Mouse (Mus musculus): ENCODE data around the gene 9930111J21Rik2. TPM values are rescaled to one million over a fixed set of nuclear protein-coding genes. Genes with fewer than 3 reads are reported as not detected.
"Not testable (repeated sequence)": the region's sequence is repeated elsewhere in the genome, so short reads cannot be mapped to it uniquely, and the experiment has no call there.

Gene 9930111J21Rik2
- total RNA-seq, 2 experiments from 2014 or later: 6.0 to 8.0 TPM

DNA sequence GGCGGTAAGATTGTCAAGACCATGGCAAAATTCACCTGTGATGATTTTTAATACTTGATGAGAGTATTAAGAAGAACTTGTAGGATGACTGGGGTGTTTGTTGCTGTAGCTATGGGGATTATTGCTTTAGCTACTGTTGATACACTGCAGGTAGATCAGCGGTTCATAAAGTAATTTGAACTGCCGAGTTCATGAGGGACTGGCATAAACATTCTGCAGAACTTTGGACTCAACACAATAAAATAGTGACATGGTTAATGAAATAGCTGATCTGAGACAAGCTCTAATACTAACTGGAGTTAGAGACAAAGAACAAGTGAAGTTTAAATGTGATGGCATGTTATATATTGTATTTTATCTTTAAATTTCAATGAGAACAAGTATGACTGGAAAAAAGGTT is 27.7 kb upstream of the 9930111J21Rik2 start:
- intact Hi-C loops (cut with DNase I): loop anchor here (1.0 to 5.0 kb wide), 2 partner anchors 81 to 156 kb away; no protein-coding TSS in a partner anchor

DNA sequence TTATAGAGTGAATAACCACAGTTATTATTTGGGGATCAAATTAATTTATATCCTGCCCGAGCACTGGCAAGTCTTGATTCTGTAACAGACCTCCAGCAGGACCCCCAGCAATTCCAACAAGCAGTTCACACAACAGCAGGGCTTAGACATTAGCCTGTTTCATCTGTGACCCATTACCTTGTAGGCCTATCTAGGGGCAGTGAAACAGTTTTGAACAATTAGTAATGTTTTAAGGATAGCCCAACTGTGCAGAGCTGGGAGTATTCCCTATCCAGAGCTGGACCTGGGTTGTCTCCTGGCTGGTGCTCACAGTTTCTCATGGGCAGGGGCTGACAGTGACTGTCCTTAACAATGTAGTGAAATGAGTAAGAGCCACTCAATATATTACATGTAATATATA is 26.0 kb upstream of the 9930111J21Rik2 start:
- no peak for DNase-seq
- intact Hi-C loops (cut with DNase I): loop anchor here (5.0 kb wide), 1 partner anchor 80 kb away; no protein-coding TSS in a partner anchor

More for the DNA sequence above, 27.7 kb upstream of the 9930111J21Rik2 start:
- DNase-seq: no peak

DNA sequence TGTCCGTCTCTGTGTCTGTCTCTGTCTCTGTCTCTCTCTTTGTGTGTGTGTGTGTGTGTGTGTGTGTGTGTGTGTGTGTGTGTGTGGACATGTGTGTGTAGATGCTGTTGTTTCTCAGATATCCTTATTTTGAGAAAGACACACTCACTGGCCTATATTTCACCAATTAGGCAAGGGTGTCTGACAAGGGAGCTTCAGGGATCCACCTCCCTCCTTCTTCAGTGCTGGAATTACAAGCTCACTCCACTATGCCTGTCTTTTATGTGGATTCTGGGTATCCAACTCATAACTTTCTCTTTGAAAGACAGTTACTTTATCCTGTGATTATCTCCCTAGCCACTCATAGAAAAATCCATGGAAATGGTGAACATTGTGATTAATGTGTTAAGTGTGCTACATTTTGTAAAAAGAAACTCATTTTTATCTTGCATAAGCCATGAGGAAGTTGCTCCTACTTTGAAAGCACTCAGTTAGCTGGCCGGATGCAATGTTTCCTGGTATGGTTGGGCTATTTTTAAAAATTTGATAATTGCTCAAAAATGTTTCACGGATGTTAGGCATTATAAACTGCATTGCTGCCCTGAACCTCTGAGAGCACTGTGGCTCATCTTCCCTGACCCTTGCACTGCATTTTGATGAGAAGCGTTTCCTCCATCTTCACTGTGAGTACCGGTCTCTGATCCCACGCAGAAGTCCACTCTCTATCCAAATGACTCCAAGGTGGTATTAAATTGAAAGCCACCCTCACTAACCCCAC is 25.1 kb upstream of the 9930111J21Rik2 start, which contains the start of gene Ifi47:
TSS of gene Ifi47 (plus strand) at position 587 of the 757 bp plus-strand sequence.
- intact Hi-C loops (cut with DNase I): loop anchor here (5.0 kb wide), 1 partner anchor 79 kb away; no protein-coding TSS in a partner anchor
- DNase-seq: not testable (repeated sequence)

DNA sequence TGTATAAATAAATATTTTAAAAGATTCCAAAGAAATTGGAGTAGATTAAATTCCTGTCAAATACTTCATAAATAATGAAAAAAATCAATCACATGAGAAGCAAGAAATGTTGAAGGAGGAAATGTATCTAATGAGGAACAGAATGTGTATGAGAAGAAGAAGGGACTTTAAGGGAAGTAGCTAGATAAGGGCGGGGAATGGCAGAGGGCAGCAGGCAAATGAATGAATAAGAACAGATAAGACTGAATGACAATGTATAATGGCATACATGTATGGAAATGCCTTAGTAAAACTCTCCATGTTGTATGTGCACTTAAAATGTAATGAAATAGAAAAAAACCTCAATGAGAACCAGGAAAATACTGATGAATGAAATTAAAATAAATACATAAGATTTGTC is 17.3 kb upstream of the 9930111J21Rik2 start:
- no peak for DNase-seq
- intact Hi-C loops (cut with DNase I): no loop called here

DNA sequence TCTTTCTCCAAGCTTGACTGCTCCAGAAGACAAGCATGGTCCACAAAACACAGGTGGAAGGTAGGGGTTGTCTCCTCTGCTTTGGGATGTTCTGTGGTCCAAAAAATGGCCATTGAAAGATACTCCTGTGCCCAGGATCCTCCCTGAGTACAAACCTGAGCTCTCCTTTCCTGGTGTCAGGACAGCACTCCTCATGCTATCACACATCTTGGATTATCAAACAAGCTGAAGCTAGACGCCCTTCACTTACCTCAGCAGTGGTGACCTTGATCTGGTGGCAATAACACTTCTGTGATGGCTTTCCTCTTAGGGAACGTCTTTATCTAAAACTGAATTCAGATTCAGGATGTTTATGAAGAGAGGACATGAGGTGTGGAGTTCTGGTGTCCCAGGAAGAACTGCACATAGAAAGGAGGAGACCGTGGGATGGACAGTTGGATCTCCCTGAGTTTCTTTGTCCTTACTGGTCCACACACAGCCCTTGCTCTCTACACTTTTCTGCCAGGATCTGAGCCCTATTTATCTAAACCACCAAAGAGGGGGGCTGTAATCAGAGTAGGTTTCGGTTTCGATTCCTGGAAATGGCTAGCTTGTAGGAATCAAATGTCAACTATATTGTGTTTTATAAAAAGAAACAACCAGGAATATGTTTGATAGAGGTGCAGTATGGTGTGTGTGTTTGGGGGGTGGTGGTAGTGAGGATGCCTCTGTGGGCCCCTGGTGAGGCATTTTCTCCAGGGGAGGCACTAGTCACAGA is 12.8 kb upstream of the 9930111J21Rik2 start, which contains the start of gene Tgtp2:
TSS of gene Tgtp2 (minus strand) at position 494 of the 757 bp plus-strand sequence.
- DNase-seq; intact Hi-C loops (cut with DNase I): not testable (repeated sequence)

DNA sequence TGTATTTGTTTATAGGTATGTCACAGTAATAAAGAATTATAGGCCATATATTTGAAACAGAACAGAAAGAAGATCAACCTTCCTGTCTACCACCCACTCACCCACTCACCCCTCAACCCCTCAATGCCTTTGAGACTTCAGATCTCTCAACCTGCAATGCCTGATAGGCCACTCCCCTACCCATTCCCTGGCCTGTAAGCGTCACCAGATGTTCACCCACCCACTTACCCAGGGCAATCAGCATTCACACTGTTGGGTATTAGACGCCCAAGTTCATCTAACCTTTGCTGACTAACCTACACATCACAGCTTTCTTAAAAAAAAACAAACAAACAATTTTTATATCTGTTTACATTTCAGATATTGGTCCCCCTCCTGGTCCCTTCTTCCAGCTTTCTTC is 10.8 kb upstream of the 9930111J21Rik2 start:
- intact Hi-C loops (cut with DNase I); DNase-seq: not testable (repeated sequence)

DNA sequence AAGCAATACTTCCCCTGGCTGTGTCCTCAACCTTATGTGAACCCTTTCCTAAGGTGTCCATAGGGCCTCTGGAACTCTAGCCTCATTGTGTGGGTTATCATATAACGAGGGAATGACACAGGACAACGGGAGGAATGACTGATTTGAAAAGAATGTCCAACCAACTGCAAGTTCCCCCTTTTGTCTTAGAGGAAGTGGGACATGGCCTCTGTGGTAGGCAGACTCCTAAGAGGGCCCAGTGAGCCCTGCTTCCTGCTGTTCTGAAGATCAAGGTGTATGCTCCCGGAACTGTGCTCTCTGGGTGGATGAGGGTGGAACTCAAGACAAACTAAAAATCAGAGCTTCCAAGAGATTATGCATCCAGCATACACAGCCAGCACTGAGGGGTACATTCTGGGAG is 9.0 kb upstream of the 9930111J21Rik2 start:
- intact Hi-C loops (cut with DNase I); DNase-seq: not testable (repeated sequence)

DNA sequence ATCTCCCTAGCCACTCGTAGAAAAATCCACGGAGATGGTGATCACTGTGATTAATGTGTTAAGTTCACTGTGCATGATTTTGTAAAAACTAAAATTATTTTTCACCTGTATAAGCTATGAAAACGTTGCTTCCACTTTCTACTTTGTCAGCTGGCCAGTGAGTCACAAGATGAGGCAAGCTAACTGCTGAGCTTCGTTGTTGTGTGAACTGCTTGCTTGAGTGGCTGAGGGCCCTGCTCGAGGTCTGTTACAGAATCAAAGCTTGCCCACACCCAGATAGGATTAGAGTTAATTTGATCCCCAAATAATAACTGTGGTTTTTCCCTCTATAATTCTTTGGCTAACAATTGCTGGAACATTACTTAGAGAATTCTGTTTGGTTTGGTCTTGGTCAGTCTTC is 852 bp upstream of the 9930111J21Rik2 start:
- intact Hi-C loops (cut with DNase I): not testable (repeated sequence)

DNA sequence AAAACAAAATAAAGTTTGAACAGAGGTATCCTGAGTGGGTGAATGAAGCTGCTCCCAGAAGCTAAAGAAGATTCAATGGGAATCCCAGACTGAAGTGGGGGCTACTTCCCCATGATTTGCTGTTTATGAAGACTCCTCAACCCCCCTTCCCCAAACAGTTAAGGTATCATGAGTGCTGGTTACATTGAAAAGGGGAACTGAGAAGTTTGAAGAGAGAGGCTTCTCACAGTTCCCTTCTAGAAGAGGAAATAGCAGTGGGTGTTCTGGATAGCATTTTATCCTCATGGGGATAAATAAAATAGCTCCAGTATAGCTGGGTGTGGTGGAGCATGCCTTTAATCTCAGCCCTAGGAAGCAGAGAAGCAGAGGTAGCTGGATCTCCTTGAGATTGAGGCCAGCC is 978 bp downstream of the 9930111J21Rik2 start:
- intact Hi-C loops (cut with DNase I): not testable (repeated sequence)

More for the DNA sequence above, 852 bp upstream of the 9930111J21Rik2 start:
- DNase-seq: not testable (repeated sequence)

DNA sequence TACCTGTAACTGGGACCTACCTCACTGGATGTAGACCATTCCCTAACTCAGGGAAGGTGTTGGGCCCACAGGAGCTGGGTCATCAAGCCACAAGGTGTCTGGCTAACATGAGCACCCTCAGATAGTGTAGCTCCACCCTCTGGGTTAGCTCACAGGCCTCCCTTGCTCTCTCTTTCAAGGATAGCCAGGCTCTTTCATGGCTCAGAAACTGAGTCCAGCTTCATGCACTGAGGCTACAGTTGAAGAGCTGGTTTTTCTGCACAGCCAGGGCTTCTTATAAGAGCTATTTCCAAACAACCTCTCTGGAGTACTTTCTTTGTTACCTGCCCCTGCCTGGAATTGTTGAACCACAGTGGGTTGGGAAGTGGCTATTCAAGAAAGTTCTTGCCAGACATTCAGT is 39.0 kb downstream of the 9930111J21Rik2 start:
- DNase-seq; intact Hi-C loops (cut with DNase I): not testable (repeated sequence)

More for the DNA sequence above, 978 bp downstream of the 9930111J21Rik2 start:
- DNase-seq: not testable (repeated sequence)

DNA sequence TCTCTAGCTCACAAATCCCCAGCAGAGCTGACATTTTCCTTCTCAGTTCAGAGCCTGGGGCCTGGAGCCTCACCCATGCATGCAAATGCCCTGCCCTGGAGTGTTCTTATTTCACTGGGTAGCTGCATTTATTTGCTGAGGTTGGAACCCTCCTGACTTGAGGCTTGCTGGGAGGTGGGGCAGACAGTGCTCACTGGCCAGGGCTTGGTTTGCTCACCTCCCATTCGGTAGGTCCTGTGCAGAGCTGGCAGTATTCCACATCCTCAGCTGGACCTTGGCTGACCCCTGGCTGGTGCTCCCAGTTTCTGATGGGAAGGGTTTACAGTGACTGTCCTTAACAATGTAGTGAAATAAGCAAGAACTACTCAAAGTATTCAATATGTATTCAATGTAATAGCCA is 44.3 kb downstream of the 9930111J21Rik2 start:
- DNase-seq; intact Hi-C loops (cut with DNase I): not testable (repeated sequence)

DNA sequence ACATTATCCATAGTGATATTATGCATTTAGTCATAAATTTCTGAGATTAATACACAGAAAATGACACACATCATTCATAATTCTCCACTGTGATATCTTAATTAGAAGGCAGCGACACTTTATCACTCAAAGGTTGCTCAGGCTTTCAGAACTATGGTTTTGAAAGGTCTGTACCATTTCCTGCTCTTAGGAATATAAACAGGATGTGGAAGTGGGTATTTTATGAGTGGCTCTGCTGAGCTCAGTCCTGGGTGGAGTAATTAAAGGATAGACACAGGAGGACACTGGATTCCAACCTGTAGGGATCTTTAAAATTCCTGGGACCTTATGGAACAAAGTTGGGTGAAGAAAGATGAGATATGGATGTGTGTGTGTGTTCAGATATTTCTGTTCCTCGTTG is 44.7 kb downstream of the 9930111J21Rik2 start:
- intact Hi-C loops (cut with DNase I); DNase-seq: not testable (repeated sequence)

DNA sequence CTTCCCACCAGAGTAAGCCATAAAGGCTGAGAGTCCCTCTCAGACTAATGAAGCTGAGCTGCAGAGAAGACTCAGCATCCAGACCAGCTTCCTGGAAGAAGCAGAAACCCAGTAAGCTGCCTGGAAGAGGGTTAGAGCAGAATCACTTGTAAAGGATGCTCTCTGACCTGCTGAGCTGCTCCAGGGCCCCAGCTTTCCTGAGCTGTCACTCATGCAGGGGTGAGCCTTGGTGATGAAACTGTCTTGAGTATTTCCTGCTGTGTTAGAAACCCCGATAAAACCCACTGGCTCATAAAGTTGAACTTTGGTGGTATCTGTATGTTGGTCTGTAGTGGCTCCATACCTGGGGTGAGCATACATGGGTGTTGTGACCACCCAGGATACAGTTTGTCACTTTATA is 50.6 kb downstream of the 9930111J21Rik2 start:
- intact Hi-C loops (cut with DNase I); DNase-seq: not testable (repeated sequence)

DNA sequence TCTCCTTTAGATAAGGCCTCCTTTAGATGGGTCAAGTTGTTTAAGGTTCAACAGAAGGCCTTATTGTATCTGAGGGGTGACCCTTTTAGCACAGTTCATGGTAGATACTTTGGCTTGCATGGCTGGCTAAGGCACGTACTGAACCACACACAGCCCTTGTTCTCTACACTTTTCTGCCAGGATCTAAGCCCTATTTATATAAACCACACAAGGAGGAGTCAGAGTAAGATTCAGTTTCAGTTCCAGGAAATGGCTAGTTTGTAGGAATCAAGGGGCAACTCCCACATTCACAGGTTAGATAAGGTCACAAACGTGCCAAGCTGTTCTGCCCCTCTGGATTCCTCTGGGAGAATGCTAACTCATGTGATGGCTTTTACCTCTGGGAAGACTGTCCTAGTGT is 57.0 kb downstream of the 9930111J21Rik2 start, which contains the start of gene Tgtp1:
TSS of gene Tgtp1 (minus strand) at position 155 of the 400 bp plus-strand sequence.
- intact Hi-C loops (cut with DNase I): not testable (repeated sequence)

DNA sequence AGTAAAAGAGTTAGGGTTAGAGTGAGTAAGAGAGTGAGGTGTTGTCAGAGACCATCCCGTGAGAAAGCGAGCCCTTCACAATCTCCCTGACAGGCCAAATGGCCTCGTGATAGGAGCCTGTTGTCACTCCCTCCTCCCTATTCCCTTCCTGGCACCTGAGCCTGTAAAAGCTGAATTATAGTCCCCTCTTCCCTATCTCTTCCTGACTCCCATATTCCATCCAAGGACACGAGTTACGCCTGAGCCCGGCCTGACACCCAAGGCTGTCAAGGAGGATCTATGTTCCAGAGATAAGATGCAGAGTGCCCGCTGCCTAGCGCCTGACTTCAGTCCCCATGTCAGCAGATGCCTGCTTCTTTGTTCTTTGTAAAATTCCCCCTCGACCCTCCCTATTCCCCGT is 57.7 kb downstream of the 9930111J21Rik2 start:
- intact Hi-C loops (cut with DNase I); DNase-seq: not testable (repeated sequence)

More for the DNA sequence above, 57.0 kb downstream of the 9930111J21Rik2 start, which contains the start of gene Tgtp1:
- DNase-seq: not testable (repeated sequence)

DNA sequence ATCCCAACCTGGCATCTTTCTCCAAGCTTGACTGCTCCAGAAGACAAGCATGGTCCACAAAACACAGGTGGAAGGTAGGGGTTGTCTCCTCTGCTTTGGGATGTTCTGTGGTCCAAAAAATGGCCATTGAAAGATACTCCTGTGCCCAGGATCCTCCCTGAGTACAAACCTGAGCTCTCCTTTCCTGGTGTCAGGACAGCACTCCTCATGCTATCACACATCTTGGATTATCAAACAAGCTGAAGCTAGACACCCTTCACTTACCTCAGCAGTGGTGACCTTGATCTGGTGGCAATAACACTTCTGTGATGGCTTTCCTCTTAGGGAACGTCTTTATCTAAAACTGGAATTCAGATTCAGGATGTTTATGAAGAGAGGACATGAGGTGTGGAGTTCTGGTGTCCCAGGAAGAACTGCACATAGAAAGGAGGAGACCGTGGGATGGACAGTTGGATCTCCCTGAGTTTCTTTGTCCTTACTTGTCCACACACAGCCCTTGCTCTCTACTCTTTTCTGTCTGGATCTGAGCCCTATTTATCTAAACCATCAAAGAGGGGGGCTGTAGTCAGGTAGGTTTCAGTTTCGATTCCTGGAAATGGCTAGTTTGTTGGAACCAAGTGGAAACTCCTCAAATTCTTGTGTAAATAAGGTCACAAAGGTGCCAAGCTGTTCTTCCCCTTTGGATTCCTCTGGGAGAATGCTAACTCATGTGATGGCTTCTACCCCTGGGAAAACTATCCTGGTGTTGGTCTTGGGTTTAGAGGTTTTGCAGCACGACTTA is 59.1 kb downstream of the 9930111J21Rik2 start, which contains the start of gene Gm12185:
TSS of gene Gm12185 (minus strand) at position 487 of the 781 bp plus-strand sequence.
- intact Hi-C loops (cut with DNase I): not testable (repeated sequence)
- DNase-seq: peak in 1 of 2 experiments; percentile 13

DNA sequence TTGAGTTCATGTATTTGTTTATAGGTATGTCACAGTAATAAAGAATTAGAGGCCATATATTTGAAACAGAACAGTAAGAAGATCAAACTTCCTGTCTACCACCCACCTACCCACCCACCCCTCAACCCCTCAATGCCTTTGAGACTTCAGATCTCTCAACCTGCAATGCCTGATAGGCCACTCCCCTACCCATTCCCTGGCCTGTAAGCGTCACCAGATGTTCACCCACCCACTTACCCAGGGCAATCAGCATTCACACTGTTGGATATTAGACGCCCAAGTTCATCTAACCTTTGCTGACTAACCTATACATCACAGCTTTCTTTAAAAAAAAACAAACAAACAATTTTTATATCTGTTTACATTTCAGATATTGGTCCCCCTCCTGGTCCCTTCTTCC is 61.1 kb downstream of the 9930111J21Rik2 start:
- DNase-seq; intact Hi-C loops (cut with DNase I): not testable (repeated sequence)

DNA sequence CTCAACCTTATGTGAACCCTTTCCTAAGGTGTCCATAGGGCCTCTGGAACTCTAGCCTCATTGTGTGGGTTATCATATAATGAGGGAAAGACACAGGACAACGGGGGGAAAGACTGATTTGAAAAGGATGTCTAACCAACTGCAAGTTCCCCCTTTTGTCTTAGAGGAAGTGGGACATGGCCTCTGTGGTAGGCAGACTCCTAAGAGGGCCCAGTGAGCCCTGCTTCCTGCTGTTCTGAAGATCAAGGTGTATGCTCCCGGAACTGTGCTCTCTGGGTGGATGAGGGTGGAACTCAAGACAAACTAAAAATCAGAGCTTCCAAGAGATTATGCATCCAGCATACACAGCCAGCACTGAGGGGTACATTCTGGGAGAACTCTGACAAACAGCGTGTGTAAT is 62.8 kb downstream of the 9930111J21Rik2 start:
- DNase-seq; intact Hi-C loops (cut with DNase I): not testable (repeated sequence)

DNA sequence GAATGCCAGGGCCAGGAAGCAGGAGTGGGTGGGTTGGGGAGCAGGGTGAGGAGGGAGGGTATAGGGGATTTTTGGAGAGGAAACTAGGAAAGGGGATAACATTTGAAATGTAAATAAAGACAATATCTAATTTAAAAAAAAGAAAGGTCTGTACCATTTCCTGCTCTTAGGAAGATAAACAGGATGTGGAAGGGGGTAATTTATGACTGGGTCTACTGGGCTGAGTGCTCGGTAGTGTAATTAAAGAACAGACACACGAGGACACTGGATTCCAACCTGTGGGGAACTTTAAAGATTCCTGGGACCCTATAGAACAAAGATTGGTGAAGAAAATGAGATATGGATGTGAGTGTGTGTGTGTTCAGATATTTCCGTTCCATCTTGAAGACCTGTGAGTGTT is 68.2 kb downstream of the 9930111J21Rik2 start:
- DNase-seq; intact Hi-C loops (cut with DNase I): not testable (repeated sequence)

DNA sequence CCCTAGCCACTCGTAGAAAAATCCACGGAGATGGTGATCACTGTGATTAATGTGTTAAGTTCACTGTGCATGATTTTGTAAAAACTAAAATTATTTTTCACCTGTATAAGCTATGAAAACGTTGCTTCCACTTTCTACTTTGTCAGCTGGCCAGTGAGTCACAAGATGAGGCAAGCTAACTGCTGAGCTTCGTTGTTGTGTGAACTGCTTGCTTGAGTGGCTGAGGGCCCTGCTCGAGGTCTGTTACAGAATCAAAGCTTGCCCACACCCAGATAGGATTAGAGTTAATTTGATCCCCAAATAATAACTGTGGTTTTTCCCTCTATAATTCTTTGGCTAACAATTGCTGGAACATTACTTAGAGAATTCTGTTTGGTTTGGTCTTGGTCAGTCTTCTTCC is 71.0 kb downstream of the 9930111J21Rik2 start:
- intact Hi-C loops (cut with DNase I); DNase-seq: not testable (repeated sequence)
